Mouse (Mus musculus) midbrain, embryonic 10.5 days (tissue): ENCODE data around the gene March5. TPM values are rescaled to one million over a fixed set of nuclear protein-coding genes. Genes with fewer than 3 reads are reported as not detected.

Experiments
- DNase-seq: peaks from one replicate; pipeline ENCODE4 v3.0.0-alpha.2; 2017; ENCODE audit warnings: low spot score
- H3K27ac ChIP-seq: fragments of 300-500 bp; sonication (generic); replicated peaks from 2 replicates; pipeline ENCODE4 v1.5.1; 2016; ENCODE audit warnings: mild to moderate bottlenecking
- H3K27me3 ChIP-seq: fragments of 300-500 bp; sonication (generic); 2 replicates; pipeline ENCODE4 v1.6.1; 2016; ENCODE audit warnings: low read depth, mild to moderate bottlenecking; ENCODE audit not compliant: poor library complexity, severe bottlenecking
- H3K36me3 ChIP-seq: fragments of 300-500 bp; sonication (generic); 2 replicates; pipeline ENCODE4 v1.6.1; 2016; ENCODE audit warnings: mild to moderate bottlenecking, moderate library complexity
- H3K4me1 ChIP-seq: fragments of 300-500 bp; sonication (generic); 2 replicates; pipeline ENCODE4 v1.6.1; 2016
- H3K4me3 ChIP-seq: fragments of 300-500 bp; sonication (generic); 2 replicates; pipeline ENCODE4 v1.5.1; 2016; ENCODE audit warnings: mild to moderate bottlenecking, moderate library complexity
- H3K9me3 ChIP-seq: fragments of 300-500 bp; sonication (generic); replicated peaks from 2 replicates; pipeline ENCODE4 v1.6.1; 2016; ENCODE audit warnings: mild to moderate bottlenecking
- WGBS: fragments of 180-500 bp; shearing (Covaris S2); methylation state at CpG from one replicate; pipeline ENCODE4 v1.1.7; 2016; 5-methylcytosine and 5-hydroxymethylcytosine counted together
- polyA plus RNA-seq: library from polyadenylated mRNA; unstranded; fragments of >200 nt; fragmentation: Nextera tagmentation; extraction: Ambion mirVana; gene quantifications from 2 replicates; pipeline ENCODE4 v1.2.1, GENCODE M21; 2016

Gene March5
- 111 and 115 TPM in 2 replicates for polyA plus RNA-seq

DNA sequence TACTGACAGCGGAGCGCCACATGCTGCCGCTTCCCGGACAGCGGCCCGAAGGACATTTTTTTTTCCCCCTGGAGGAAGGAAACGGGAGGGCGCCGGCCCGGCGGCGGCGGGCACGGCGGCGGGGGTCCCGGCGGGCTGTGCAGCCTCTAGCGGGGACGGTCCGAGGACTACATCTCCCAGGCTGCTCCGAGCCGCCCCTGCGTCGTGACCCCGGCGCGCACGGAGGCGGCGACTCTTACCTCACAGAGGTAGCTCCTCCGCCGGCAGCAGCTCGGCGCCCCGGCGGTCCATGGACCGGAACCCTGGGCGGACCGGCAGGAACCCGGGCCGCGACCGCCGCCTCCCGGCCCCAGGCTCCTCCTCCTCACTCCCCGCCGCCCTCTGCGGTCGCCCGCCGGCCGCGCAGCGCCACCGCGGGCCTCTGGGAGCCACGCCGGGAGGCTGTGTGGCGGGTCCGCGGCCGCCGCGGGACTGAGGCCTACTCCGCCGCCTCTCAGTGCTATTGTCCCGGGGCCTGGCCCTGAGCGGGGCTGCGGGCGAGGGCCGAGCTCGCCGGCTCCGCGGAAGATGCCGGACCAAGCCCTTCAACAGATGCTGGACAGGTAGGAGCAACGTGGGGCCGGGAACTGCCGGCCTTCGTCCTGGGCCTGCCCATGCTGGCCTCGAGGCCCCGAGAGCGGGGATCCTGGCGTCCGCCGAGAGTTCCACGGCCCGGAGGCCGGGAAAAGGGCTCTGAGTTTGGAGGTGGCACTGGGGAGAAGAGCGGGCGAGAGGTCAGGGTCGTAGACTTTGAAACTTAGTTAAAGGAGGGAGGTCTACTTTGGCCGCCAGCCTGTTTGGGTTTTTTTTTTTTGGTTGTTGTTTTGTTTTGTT is at the start of gene March5:
Gene March5, plus strand, starts transcription at position 241 of the 873 bp plus-strand sequence.
- Histone ChIP-seq H3K27ac (peak within 1 kb of the TSS; percentile 98), H3K36me3 (peaks cover 33% of the 10 kb centered on the region), H3K4me3 (peak within 1 kb of the TSS; percentile 100), H3K27me3 (peaks cover 5% of the 10 kb centered on the region; the same call in 1 of the 2 replicates), H3K4me1 (peaks cover 25% of the 10 kb centered on the region), H3K9me3 (no peaks in the 10 kb centered on the region)
- under 1% methylated on average over 84 of the region's 94 CpGs for WGBS
- peak; percentile 91 for DNase-seq

DNA sequence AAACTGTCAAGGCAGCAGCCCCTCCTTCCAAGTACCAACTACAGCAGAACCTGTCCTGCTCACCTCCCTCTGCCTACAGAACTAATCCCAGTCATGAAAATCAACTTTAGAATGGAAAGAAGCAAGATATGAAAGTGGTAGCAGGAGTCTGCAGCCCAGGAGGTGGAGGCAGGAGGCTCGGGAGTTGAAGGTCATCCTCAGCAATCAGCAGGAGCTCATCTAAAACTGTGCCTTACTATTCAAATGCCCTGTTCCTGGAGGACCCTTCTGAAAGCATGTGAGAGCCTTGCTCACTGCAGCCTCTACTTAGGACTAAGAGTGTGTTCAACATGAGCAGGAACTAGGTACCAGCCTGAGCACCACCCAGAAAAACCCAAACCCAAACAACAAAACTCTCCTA is 35.2 kb upstream of the March5 start:
- no peak for DNase-seq
- Histone ChIP-seq H3K36me3 (no peaks in the 10 kb centered on the region), H3K27ac (no peak overlapping the region), H3K9me3 (no peaks in the 10 kb centered on the region), H3K4me3 (peak overlapping the region; percentile 5; the same call in 1 of the 2 replicates), H3K27me3 (peaks cover 52% of the 10 kb centered on the region), H3K4me1 (peaks cover 29% of the 10 kb centered on the region)
- 50% methylated on average over 1 of the region's 1 CpGs for WGBS

DNA sequence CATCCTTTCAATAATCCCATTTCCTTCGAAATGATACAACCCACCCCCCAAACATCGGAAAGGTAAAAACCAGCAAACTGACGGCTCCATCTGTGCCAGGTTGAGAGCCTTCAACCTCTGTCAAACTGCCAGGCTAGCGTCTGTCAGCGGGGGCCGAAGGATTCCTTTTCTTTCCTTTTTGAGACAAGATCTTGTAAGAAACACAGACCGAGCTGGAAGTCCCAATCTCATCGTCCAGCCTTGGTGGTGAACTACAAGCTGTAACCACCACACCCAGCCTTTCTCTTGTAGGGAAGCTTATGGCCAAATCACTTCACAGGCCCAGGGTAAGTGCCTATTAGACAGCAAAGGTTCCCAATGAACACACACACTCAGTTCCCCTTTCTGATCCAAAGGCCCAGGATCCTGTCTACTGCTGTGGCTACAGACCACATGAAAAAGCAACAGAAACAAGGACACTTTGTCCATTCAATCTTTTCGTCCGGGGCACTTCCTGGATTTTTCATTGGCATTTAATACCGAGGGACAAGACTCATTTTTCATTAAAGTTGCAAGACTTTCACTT is 34.7 kb upstream of the March5 start:
- DNase-seq, result no peak
- 77% methylated on average over 11 of the region's 11 CpGs for WGBS
- H3K36me3 ChIP-seq, result no peaks in the 10 kb centered on the region
- no peaks in the 10 kb centered on the region for H3K9me3 ChIP-seq
- peak overlapping the region; percentile 5; the same call in 1 of the 2 replicates for H3K4me3 ChIP-seq
- H3K27me3 ChIP-seq, result peaks cover 54% of the 10 kb centered on the region
- H3K4me1 ChIP-seq, result peaks cover 30% of the 10 kb centered on the region
- no peak overlapping the region for H3K27ac ChIP-seq

DNA sequence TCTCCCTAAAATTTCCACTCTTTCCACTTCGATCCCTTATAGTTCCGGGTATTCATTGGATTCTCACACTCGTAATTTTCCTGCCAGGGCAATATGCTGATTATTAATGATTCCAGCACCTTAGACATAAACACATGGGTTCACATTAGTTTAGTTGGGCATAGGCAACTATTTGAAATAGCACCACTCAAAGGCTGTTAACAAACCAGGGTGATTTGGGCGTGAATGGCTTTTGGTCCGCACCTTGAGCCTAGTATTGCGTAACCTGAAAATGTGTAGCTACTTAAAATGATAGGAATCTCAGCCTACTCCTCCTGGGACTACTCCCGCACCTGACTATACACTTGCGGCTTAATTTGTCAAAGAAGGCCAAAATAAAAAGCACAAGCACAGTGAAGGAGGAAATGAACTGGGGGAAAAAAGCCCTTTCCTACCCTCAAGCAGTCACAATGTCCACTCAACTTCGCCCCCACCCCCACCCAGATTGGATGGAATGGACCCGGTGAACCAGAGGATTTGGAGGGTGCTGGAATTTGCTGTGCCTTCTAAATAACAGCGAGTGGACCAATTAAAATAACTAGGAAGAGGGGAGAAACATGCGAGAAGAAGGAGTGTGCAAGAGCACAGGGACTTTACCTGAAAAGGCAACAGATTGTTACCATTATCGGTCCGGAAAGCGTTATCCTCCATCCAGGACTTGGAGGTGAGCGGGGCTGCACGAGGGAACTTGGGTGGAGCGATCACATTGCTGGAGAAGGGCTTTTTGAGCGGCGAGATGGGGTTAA is 33.8 kb upstream of the March5 start:
- Histone ChIP-seq H3K27me3 (peaks cover 54% of the 10 kb centered on the region), H3K4me1 (peaks cover 35% of the 10 kb centered on the region), H3K4me3 (peak overlapping the region; percentile 82), H3K36me3 (no peaks in the 10 kb centered on the region), H3K9me3 (no peaks in the 10 kb centered on the region), H3K27ac (peak overlapping the region; percentile 79)
- no peak for DNase-seq
- WGBS, result 28% methylated on average over 20 of the region's 20 CpGs

DNA sequence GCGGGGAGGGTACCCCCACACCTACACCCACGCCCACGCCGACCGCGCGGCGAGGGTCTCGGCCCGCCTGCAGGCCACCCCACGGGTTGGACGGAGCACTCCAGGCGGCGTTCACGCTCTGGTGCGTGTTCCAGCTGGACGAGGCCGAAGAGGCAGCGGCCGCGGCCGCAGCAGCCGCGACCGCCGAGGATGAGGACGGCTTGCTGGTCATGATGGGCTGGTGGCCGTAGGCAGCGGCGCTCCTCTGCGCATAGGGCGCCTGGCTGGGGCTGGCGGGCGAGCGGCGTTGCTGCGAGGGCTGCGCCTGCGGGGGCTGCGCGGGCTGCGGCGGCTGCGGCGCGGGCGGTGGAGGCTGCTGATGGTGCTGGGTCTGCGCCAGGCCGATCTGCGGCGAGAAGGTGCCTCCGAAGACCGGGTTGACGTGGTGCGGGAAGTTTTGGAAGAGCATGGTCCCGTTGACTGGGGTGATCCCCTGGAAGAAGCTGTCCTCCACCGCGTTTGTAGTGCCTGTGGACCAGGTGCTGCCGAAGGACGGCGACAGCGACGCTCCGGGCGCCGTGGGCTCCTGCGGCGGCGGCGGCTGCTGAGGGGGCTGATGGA is 33.1 kb upstream of the March5 start:
- peaks cover 54% of the 10 kb centered on the region for H3K27me3 ChIP-seq
- peak overlapping the region; percentile 82 for H3K4me3 ChIP-seq
- 1% methylated on average over 70 of the region's 70 CpGs for WGBS
- no peaks in the 10 kb centered on the region for H3K9me3 ChIP-seq
- no peaks in the 10 kb centered on the region for H3K36me3 ChIP-seq
- peak; percentile 78 for DNase-seq
- H3K4me1 ChIP-seq, result peaks cover 35% of the 10 kb centered on the region
- peak overlapping the region; percentile 79 for H3K27ac ChIP-seq

DNA sequence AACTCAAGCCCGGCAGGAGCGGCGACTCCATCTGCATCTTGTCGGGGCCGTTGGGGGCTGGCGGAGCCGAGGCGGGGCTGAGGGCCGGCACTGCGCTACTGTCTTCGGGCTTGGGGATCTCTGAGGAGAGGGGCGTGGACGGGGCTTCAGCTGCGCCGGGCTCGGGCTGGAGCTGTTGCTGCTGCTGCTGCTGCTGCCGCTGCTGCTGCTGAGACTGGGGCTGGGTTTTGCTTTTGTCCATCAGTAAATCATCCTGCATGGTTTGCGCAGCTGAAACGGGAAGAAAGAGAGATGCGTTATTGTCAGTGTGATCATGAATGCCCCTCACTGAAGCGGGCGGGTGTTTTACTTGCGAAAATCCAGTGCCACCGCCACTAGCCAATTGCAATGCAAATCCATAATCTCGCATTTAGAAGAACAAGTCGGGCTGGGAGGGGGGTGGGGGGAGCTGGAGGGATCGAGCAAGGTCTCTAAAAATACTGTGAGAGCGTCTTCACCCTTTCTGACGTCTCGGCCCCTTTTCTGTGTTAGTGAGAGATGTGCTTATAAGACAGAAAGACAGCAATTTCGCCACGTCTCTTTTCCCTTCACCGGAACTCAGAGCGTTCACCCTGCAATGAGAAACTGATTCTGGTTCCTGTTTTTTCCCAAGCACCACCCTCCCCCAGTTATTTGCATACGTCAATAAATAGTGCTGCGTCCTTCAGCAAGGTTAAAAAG is 32.5 kb upstream of the March5 start:
- no peak for DNase-seq
- H3K9me3 ChIP-seq, result no peaks in the 10 kb centered on the region
- H3K4me3 ChIP-seq, result peak overlapping the region; percentile 82
- peaks cover 35% of the 10 kb centered on the region for H3K4me1 ChIP-seq
- no peaks in the 10 kb centered on the region for H3K36me3 ChIP-seq
- H3K27me3 ChIP-seq, result peaks cover 54% of the 10 kb centered on the region
- peak overlapping the region; percentile 79 for H3K27ac ChIP-seq
- under 1% methylated on average over 36 of the region's 36 CpGs for whole genome bisulfite sequencing

DNA sequence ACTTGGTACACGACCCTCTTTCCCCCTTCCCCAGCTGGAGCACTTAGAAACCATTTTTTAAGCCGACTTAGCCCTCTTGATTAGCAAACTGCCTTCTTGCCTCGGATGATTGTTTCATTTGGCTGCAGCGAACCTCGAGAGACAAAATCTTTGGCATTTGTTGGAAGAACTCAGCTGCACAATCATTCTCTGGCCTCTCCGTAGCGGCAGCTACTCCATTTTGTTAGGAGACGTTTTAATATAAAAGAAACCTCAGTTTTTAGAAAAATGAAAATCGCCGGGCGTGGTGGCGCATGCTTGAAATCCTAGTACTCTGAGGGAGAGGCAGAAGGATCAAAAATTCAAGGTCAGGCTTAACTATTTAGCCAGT is 31.9 kb upstream of the March5 start:
- Histone ChIP-seq H3K27me3 (peaks cover 54% of the 10 kb centered on the region), H3K4me1 (peaks cover 35% of the 10 kb centered on the region), H3K36me3 (no peaks in the 10 kb centered on the region), H3K9me3 (no peaks in the 10 kb centered on the region), H3K27ac (peak overlapping the region; percentile 79), H3K4me3 (peak overlapping the region; percentile 82)
- DNase-seq, result no peak
- WGBS, result 2% methylated on average over 12 of the region's 12 CpGs

DNA sequence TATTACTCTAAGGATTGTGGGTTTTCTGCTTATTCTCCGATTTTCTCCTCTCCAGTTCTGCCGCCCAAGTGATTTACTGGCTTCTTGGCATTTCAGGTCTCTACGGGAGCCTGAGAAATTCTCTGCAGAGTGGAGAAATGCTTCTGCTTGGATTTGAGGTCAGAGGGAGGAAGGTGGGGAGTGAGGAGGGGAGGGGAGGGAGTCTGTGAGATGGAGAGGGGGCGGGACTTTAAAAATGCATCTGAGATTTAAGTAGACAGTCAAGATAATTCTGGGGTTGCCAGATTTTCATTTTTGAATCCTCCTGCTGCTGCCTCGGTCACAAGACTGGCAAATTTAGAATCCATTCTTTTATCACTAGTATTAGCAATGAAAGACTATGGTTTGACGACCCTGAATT is 31.4 kb upstream of the March5 start:
- peak overlapping the region; percentile 82 for H3K4me3 ChIP-seq
- no peak for DNase-seq
- peaks cover 35% of the 10 kb centered on the region for H3K4me1 ChIP-seq
- no peak overlapping the region for H3K27ac ChIP-seq
- 17% methylated on average over 6 of the region's 6 CpGs for WGBS
- H3K36me3 ChIP-seq, result no peaks in the 10 kb centered on the region
- no peaks in the 10 kb centered on the region for H3K9me3 ChIP-seq
- H3K27me3 ChIP-seq, result peaks cover 54% of the 10 kb centered on the region

DNA sequence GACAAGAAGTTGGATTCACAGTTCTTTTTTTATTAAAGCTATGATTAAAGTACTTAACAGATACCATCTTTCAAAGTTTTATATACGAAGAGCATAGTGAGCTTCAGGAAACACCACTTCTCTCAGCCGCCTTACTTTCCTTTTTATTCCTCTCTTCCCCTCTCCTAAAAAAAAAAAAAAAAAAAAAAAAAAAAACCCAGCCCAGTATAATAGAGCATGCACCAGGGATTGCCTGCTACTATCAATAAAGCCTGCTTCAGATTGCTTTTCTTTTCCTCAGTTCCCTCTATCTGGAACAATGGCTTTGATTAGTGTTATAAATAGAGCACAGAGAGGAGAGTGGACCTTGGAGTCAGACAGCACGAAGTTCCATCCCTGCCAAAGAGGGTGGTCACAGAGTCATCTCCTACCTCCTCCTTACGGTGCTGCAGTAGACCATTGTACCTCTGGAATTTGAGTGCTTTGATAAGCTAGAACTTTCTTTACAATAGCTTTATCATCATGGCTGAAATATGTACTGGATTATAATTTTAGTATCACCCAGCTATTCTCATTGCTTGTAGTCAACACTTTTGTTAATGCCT is 30.4 kb upstream of the March5 start:
- no peaks in the 10 kb centered on the region for H3K36me3 ChIP-seq
- no peak for DNase-seq
- peaks cover 35% of the 10 kb centered on the region for H3K4me1 ChIP-seq
- peak overlapping the region; percentile 20; the same call in 1 of the 2 replicates for H3K4me3 ChIP-seq
- no peaks in the 10 kb centered on the region for H3K9me3 ChIP-seq
- 43% methylated on average over 4 of the region's 4 CpGs for WGBS
- no peak overlapping the region for H3K27ac ChIP-seq
- H3K27me3 ChIP-seq, result peaks cover 46% of the 10 kb centered on the region

DNA sequence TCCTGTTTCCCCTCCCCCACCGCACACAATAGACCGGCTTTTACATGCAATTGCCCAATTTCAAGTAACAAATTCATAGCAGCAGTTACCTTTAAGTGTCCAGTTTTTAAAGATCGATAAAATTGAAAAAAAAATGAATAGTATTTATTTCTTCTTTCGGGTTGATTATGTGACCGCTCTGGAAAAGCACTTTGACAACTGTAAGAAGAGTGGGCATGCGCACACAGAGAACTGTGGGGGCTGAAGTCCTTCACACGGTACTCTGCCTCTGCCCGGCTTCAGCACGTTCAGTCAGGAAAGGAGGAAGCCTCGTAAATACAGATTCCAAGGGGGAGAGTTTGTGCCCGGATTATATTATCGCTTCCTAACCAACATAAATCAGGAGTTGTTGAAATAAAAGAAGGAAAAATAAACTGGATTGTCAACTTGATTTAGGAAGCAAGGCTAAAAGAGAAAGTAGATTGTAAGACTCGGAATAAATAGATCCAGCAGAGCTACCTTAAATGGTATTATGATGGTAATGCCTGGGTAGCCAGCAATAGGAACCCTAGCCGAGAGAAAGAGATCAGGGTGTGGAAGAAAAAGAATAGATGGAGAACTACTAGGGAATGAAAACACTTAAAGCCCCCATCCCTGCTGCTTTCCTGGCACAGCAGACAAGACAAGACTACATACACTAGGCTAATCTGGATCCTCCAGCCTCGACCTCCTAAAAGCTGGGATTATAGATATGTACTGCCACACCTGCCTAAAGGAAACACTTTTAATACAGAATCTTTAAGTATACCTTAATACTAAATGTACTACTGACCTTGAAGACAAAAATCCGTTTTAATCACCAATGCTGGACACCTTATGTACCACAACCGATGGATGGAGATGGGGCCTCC is 29.3 kb upstream of the March5 start:
- WGBS, result 16% methylated on average over 17 of the region's 17 CpGs
- Histone ChIP-seq H3K4me1 (peaks cover 35% of the 10 kb centered on the region), H3K36me3 (no peaks in the 10 kb centered on the region), H3K27ac (no peak overlapping the region), H3K9me3 (no peaks in the 10 kb centered on the region), H3K4me3 (peak overlapping the region; percentile 49), H3K27me3 (peaks cover 35% of the 10 kb centered on the region)
- peak; percentile 34 for DNase-seq

DNA sequence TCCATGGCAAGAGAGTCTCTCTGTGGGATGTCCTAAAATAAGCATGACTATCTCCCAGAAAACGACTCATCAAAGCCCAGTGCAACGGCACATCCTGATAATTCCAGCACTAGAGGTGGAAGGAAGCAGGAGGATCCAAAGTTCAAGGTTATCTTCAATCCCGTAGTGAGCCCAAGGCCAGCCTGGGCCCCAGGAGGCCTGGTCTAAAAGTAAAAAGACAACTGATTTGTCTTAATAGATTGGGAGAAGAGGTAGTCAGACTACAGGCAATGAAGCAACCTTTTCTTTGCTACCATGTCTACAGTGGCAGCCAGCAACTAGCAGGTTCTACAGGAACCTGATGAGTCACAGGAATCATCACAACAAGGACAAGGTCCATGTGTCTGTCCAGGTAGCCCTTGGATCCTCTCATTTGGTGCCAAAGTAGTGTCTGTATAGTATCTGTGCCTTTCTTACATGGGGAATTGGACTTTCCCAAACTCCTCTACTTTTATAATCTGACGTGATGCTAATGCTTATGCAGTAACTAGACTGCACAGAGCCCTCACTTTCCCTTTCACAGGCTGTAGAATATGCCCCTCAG is 18.9 kb upstream of the March5 start:
- no peaks in the 10 kb centered on the region for H3K9me3 ChIP-seq

More for the DNA sequence above, 18.9 kb upstream of the March5 start:
- 85% methylated on average over 4 of the region's 4 CpGs for WGBS
- no peak overlapping the region for H3K4me3 ChIP-seq
- H3K27me3 ChIP-seq, result no peaks in the 10 kb centered on the region
- H3K4me1 ChIP-seq, result no peaks in the 10 kb centered on the region
- H3K27ac ChIP-seq, result no peak overlapping the region
- DNase-seq, result no peak
- H3K36me3 ChIP-seq, result no peaks in the 10 kb centered on the region
